Mouse (Mus musculus): ENCODE results near the gene Shroom3. TPM values are rescaled to one million over a fixed set of nuclear protein-coding genes. Genes with fewer than 3 reads are reported as not detected.

Shroom3 gene
- total RNA-seq, 2 experiments from 2014 or later: 0.50 to 1.9 TPM

GRCm38 (mm10) chr5:92873518-92873917, 190.3 kb downstream of the Shroom3 start:
- ATAC-seq (replicated peaks; ENCODE audit: low FRiP score, low TSS enrichment, poor library complexity, severe bottlenecking): no peak

DNA sequence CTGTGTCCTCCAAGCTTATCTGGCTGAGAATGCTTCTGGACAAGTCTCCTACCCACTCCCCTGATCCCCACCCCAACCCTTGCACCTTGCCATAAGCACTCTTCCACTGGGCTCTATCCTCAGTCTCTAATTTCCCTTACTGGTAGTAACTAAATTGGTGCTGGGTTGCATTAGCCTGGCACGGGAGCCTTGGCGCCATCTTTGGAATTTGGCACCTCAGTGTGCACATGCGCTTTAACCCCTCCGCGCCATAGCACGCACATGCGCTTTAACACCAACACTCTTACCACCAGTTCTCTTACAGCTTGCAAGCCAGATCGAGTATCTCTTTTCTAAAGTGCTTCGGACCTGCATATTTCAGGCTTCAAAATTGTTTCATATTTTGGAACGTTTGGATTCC, 192.6 kb downstream of the Shroom3 start:
- ATAC-seq (replicated peaks; ENCODE audit: low FRiP score, low TSS enrichment, poor library complexity, severe bottlenecking): no peak

DNA sequence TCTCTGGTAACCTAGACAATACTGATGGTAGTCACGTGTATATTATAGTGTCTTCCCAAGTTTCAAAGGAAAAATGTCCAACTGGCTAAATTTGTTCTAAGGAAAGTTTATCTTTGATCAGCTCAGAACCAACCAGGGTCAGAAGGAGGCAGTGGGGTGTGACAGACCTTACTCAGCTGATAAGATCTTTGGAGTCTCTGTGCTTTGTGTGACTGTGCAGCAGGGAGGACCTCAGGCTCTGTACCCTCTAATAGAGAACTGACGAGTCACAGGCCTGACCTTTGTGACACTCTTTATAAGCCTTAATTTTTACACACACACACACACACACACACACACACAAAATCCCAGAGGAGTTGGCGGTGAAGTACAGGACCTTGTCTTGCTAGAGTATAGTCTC, 193.9 kb downstream of the Shroom3 start:
- ATAC-seq (replicated peaks; ENCODE audit: low FRiP score, low TSS enrichment, poor library complexity, severe bottlenecking): no peak

DNA sequence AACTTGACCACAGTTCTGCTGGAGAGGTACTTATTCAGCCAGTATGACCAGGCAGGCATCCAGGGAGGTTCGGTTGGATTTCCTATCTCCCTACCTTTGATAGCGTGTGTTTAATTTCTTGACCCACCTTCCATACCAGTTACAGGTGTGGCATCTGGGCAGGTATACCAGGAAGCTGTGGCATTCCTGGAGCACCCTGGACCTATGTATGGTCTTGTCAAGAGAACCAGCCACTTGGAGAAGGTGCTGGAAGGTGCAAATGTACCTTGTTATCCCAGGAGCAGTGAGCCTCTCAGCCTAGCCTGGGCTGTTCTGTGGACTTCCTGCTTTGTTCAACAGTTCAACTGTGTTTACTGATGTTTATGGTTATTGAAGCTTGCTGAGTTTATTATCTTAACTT, 197.2 kb downstream of the Shroom3 start:
- no peak for ATAC-seq (replicated peaks; ENCODE audit: low FRiP score, low TSS enrichment, poor library complexity, severe bottlenecking)

GRCm38 (mm10) chr5:92880893-92881292, 197.7 kb downstream of the Shroom3 start:
- no peak for ATAC-seq (replicated peaks; ENCODE audit: low FRiP score, low TSS enrichment, poor library complexity, severe bottlenecking)

DNA sequence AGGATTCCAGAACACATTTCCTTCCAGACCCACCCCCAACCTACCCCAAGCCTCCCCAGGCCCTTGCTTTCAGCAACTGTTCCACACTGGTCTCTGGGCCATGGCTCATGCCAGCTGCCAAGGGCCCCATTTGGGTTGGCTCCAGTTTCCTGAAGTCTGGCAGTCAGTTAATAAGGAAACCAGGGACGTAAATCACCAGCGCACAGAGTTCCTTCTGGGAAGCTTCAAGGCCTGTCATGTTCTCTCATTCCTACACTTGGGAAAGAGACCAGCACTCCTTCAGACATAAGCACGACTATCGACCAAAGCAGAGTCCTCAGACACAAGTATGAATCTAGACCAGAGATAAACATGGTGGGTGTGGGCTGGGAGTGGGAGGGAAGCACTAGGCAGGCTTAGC, 202.9 kb downstream of the Shroom3 start:
- ATAC-seq (replicated peaks; ENCODE audit: low FRiP score, low TSS enrichment, poor library complexity, severe bottlenecking): no peak

- no peak for ATAC-seq (replicated peaks; ENCODE audit: low FRiP score, low TSS enrichment, poor library complexity, severe bottlenecking)
Observed at GRCm38 (mm10) chr5:92887501-92887900, 204.3 kb downstream of the Shroom3 start.

DNA sequence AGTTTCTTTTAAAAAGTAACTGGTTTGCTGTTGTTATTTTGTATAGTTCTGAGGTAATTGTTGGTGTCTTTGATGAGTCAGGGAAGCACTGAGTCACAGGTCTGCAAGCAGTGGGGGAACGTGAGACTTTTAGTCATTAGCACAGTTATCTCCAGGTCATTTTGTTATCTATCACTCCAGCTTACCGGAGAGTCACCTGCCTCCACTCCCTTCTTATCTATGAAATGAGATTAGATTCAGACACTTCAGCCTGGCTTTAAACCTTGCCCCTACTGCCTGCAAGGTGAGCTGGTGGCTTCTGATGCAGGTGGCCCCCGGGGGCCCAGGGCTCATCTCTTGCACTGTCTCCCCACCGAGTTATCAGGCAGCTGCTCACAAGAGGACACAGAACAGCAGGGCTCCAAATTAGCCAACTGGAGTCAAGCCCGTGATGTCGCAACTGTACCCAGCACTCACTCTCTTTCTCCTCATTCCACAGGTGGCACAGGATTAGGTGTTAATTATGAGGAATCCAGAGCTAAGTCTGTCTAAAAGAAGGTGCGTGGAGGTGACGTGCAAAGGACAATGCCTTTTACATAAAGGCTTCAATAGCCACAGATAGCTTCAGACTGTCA, 205.5 kb downstream of the Shroom3 start:
- 0 out of 2 replicates have a peak, but pooled peaks have one; percentile 22 for ATAC-seq (replicated peaks; ENCODE audit: low FRiP score, low TSS enrichment, poor library complexity, severe bottlenecking)

DNA sequence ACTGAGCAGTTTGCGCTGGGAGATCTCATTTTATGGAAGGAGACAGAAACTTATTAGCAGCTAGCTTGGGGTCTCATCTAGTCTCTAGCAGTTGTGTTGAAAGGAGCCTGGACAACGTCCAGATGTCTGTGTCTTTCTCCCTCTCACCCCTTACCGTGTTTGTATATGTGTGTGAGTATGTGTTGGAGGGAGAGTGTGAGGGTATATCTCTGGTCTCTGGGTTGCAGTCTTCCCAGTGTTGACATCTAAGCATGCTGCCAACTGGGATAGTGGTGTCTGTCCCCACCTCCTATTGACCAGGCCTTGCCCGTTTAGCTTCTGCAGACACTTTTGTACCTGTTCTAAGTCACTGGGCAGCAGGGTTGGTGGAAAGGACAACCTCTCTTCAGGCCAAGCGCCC, 207.7 kb downstream of the Shroom3 start:
- no peak for ATAC-seq (replicated peaks; ENCODE audit: low FRiP score, low TSS enrichment, poor library complexity, severe bottlenecking)

DNA sequence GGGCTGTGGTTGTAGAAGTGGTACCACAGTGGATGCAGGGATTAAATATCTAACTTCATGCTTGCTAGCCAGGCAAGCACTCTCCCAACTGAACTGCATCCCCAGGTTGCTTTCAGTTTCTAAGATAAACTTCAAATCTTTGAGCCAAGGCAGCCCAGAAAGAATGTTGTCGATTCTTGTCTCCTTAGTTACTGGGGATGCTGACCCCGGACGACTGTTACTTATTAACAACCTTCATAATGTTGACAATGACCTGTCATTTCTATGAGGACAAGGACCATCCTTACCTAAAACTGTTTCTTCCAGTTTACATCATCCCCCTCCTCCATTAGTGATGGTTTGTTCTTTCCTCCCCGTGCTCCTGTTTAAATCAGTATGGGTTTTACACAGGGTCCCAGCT, 210.0 kb downstream of the Shroom3 start:
- ATAC-seq (replicated peaks; ENCODE audit: low FRiP score, low TSS enrichment, poor library complexity, severe bottlenecking): no peak

- no peak for ATAC-seq (replicated peaks; ENCODE audit: low FRiP score, low TSS enrichment, poor library complexity, severe bottlenecking)
Observed at GRCm38 (mm10) chr5:92893711-92894110, 210.5 kb downstream of the Shroom3 start.

- no peak for ATAC-seq (replicated peaks; ENCODE audit: low FRiP score, low TSS enrichment, poor library complexity, severe bottlenecking)
Observed at GRCm38 (mm10) chr5:92895877-92896276, 212.6 kb downstream of the Shroom3 start.

GRCm38 (mm10) chr5:92896725-92897280, 213.6 kb downstream of the Shroom3 start:
- peak; percentile 83 for ATAC-seq (replicated peaks; ENCODE audit: low FRiP score, low TSS enrichment, poor library complexity, severe bottlenecking)

DNA sequence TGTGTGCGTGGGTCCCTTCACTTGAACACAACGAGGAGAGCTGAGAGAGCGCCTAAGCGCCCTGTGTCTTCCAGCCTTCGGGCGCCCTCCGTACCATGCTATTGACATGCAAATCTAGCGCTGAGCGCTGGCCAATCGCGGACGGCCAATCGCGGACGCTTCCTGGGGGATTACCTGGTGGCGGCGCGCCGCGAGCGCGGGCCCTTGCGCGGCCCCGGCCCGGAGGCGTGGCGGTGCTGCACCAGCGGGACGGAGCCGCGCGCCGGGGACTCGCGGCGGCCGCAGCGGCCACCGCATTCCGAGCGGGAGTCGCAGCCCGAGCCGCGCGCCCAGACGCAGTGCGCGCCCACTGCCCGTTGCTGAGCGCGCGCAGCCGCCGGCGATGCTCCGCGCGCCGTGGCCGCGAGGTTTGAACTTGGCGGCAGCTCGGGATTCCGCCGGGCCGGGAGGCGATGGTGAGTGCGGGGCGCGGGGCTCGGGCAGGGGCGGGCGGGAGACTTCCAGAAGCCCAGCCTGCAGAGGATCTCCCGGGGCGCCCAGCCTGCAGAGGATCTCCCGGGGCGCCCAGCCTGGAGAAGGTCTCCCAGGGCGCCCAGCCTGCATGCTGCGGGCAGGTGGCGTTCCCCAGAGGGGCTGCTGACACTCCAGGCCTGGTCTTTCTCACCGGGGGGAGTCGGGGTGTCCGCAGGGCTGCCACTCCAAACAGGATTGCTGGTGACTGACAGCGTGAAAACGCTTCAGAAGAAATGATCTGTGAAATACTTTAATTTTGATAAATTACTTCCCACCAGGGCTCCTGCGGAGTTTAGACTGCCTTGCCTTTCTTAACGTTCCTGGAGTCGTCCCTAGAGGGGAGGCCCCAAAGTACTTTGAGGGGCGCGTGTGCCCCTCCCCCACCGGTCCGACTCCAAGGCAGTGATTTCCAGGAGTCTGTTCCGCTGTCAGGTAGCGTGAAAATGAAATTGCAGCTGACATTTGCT, 214.8 kb downstream of the Shroom3 start:
- ATAC-seq (replicated peaks; ENCODE audit: low FRiP score, low TSS enrichment, poor library complexity, severe bottlenecking): peak; percentile 85

DNA sequence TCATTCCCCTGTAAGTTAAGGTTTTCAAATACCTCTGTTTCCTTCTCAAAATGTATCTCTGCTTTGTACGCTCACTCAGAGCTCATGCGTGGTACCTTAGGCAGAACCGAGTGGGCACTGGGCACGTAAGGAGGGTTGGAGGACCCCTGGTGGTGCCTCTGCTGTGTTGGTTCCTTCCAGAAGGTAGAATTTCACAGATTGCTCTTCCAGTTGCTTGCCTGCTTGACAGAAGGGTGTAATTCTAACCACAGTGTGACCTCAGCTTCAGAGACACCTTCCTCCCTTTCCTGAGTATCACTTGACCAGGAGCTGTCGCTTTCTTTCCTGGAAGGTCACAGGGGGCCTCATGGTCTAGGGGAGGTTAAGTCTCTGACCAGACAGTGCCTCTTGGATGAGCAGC, 217.2 kb downstream of the Shroom3 start:
- no peak for ATAC-seq (replicated peaks; ENCODE audit: low FRiP score, low TSS enrichment, poor library complexity, severe bottlenecking)

GRCm38 (mm10) chr5:92901870-92902269, 218.6 kb downstream of the Shroom3 start:
- no peak for ATAC-seq (replicated peaks; ENCODE audit: low FRiP score, low TSS enrichment, poor library complexity, severe bottlenecking)

DNA sequence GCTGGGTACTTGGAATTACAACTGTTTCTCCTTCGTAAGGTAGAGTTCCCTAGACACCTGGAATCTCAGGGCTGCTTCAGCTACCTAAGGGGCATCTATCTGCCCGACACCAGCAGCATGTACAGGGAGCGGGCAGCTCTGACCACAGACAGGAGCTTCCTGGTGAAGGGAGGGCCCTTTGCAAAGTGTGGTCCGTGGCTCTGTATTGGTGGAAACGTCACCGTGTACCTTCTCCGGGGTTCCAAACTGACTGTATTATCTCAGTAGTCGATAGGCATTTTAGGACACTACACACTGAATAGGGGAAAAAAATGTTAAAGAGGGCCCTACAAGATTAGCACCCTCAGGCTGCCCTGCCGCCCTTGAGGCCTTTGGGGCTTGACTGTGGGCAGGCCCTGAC, 221.9 kb downstream of the Shroom3 start:
- ATAC-seq (replicated peaks; ENCODE audit: low FRiP score, low TSS enrichment, poor library complexity, severe bottlenecking): no peak

- no peak for ATAC-seq (replicated peaks; ENCODE audit: low FRiP score, low TSS enrichment, poor library complexity, severe bottlenecking)
Observed at GRCm38 (mm10) chr5:92905594-92906008, 222.4 kb downstream of the Shroom3 start.

GRCm38 (mm10) chr5:92908227-92908626, 225.0 kb downstream of the Shroom3 start:
- no peak for ATAC-seq (replicated peaks; ENCODE audit: low FRiP score, low TSS enrichment, poor library complexity, severe bottlenecking)

DNA sequence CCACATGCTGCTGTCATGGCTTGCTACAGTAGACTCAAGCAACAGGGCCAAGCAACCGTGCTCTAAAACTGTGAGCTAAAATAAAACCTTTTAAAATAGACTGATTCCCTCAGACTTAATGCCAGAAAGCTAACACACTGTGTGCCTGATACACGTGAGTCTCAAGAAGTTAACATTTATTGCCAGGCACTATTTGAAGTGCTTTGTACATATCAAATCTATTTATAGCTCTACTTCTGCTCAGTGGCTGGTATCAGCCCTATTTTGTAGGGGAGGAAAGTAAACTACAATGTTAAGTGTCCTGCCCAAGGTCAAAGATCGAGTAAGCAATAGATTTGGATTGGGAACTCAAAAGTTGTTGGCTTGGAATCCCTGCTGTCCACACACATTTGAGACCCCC, 227.6 kb downstream of the Shroom3 start:
- ATAC-seq (replicated peaks; ENCODE audit: low FRiP score, low TSS enrichment, poor library complexity, severe bottlenecking): no peak

Data from megakaryocyte-erythroid progenitor cell, adult 5-6 weeks (primary cell).